Mouse (Mus musculus): ENCODE data around the gene Gm11985. TPM values are rescaled to one million over a fixed set of nuclear protein-coding genes. Genes with fewer than 3 reads are reported as not detected.
"Not testable (repeated sequence)": the region's sequence is repeated elsewhere in the genome, so short reads cannot be mapped to it uniquely, and the experiment has no call there.

The Gm11985 gene
- not detected for total RNA-seq (2018; cell fraction: chromatin; rRNA removed)
- not detected for total RNA-seq (2018; cell fraction: cytosol; rRNA removed)
- total RNA-seq (2018; cell fraction: nucleus; rRNA removed): not detected
- polyA plus RNA-seq (2018): not detected in 3 replicates

- H3K36me3 ChIP-seq (ENCODE audit: inconsistent target): no peaks in the 10 kb centered on the region
- no peak within 1 kb of the TSS for H3K4me3 ChIP-seq (ENCODE audit: inconsistent target)
- H3K27ac ChIP-seq: no peak within 1 kb of the TSS
- no peaks in the 10 kb centered on the region for H3K79me2 ChIP-seq (ENCODE audit: inconsistent target)
- 90% methylated on average over 13 of the region's 13 CpGs for WGBS (ENCODE audit: missing documents)
Measured at GRCm38 (mm10) chr11:7188469-7188868, at the start of gene Gm11985. Gm11985 (minus strand) TSS chr11:7188569.

GRCm38 (mm10) chr11:7237712-7238111 lies 49.3 kb upstream of the Gm11985 start:
- Histone ChIP-seq H3K79me2 (ENCODE audit: inconsistent target) (no peaks in the 10 kb centered on the region), H3K4me3 (ENCODE audit: inconsistent target) (no peak overlapping the region), H3K27ac (no peak overlapping the region), H3K36me3 (ENCODE audit: inconsistent target) (no peaks in the 10 kb centered on the region)
- WGBS (ENCODE audit: missing documents): 44% methylated on average over 6 of the region's 6 CpGs

DNA sequence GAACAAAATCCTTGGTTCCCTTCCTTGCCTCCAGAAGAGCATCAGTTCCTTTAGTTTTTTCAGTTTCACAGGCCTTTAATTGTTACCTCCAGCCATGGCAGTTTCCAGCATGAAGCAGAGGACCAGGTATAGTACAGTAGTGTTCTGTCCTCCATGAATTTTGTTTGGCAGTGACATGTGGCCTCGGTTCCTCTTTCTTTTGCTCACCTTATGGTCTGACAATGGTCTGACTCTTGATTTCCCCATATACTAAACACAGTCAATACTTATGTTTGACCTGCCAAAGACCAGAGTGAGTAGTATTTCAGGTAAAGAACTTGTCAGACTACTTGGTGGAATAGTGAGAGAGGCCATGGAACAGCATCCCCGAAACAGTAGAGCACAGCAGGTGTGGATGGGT lies 48.4 kb upstream of the Gm11985 start:
- H3K4me3 ChIP-seq (ENCODE audit: inconsistent target): no peak overlapping the region
- no peak overlapping the region for H3K27ac ChIP-seq
- no peaks in the 10 kb centered on the region for H3K79me2 ChIP-seq (ENCODE audit: inconsistent target)
- 87% methylated on average over 2 of the region's 2 CpGs for WGBS (ENCODE audit: missing documents)
- no peaks in the 10 kb centered on the region for H3K36me3 ChIP-seq (ENCODE audit: inconsistent target)

GRCm38 (mm10) chr11:7234981-7235609 lies 46.7 kb upstream of the Gm11985 start:
- no peak overlapping the region for H3K27ac ChIP-seq
- no peaks in the 10 kb centered on the region for H3K79me2 ChIP-seq (ENCODE audit: inconsistent target)
- 46% methylated on average over 3 of the region's 3 CpGs for WGBS (ENCODE audit: missing documents)
- H3K4me3 ChIP-seq (ENCODE audit: inconsistent target): no peak overlapping the region
- H3K36me3 ChIP-seq (ENCODE audit: inconsistent target): no peaks in the 10 kb centered on the region

DNA sequence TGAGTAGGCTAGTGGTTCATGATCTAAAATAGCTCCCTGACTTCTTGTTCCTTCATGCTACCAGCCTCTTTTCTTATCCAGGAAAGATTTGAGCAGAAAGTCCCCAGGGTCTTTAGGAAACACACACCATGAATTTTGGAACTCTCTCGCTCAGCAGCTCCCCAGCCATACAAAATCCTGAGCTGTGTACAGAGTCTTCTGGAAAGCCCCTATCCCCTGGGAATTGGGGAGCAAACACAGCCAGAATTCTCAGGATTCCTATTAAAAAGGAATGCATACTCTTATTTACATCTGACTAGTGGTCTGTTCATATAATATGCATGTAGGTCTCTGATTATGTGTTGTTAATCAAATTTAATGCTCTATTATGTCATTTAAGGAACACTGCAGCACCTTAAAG lies 46.1 kb upstream of the Gm11985 start:
- H3K79me2 ChIP-seq (ENCODE audit: inconsistent target): no peaks in the 10 kb centered on the region
- H3K36me3 ChIP-seq (ENCODE audit: inconsistent target): no peaks in the 10 kb centered on the region
- 83% methylated on average over 1 of the region's 1 CpGs for WGBS (ENCODE audit: missing documents)
- H3K4me3 ChIP-seq (ENCODE audit: inconsistent target): no peak overlapping the region
- H3K27ac ChIP-seq: no peak overlapping the region

DNA sequence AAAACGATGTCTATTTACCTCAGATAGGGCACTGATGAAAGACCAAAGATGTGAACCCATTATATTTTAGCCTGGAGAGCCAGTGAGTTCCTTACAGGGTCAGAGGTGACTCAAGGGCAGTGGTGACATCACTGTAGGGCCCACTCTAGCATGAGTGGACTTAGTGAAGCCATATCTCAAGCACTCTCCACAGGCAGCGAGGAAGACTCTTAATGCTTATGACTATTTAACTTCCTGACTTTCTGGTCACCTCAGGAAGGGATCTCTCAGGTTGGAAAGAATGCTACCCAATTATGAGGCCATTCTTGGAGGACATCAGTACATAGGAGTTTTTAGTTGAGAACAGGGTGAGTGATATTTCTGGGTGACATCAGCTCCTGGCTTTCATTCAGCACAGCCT lies 45.0 kb upstream of the Gm11985 start:
- H3K27ac ChIP-seq: no peak overlapping the region
- no peaks in the 10 kb centered on the region for H3K36me3 ChIP-seq (ENCODE audit: inconsistent target)
- H3K4me3 ChIP-seq (ENCODE audit: inconsistent target): no peak overlapping the region
- H3K79me2 ChIP-seq (ENCODE audit: inconsistent target): no peaks in the 10 kb centered on the region
- 84% methylated on average over 2 of the region's 2 CpGs for WGBS (ENCODE audit: missing documents)

GRCm38 (mm10) chr11:7231958-7232357 lies 43.6 kb upstream of the Gm11985 start:
- no peaks in the 10 kb centered on the region for H3K36me3 ChIP-seq (ENCODE audit: inconsistent target)
- WGBS (ENCODE audit: missing documents): 94% methylated on average over 4 of the region's 4 CpGs
- H3K79me2 ChIP-seq (ENCODE audit: inconsistent target): no peaks in the 10 kb centered on the region
- H3K4me3 ChIP-seq (ENCODE audit: inconsistent target): no peak overlapping the region
- no peak overlapping the region for H3K27ac ChIP-seq

DNA sequence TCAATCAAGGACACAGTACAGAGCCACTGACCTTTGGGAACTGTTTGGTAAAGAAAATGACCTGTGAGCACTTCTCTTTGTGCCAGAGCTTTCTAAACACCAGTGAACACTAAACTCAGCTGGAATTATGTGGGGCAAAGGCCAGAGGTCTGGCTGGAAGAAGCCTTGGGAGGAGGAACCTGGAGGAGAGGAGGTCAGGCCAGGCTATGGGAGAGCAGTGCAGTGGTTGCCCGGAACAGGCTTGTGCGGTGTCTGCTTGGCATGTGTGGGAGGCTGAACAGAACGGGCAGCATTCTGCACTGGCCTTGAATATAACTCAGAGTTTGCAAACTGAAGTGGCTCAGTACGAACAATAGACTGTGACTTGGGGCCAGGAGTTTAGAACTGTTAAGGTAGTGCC lies 41.6 kb upstream of the Gm11985 start:
- no peak overlapping the region for H3K4me3 ChIP-seq (ENCODE audit: inconsistent target)
- no peak overlapping the region for H3K27ac ChIP-seq
- no peaks in the 10 kb centered on the region for H3K36me3 ChIP-seq (ENCODE audit: inconsistent target)
- H3K79me2 ChIP-seq (ENCODE audit: inconsistent target): no peaks in the 10 kb centered on the region
- WGBS (ENCODE audit: missing documents): 86% methylated on average over 4 of the region's 4 CpGs

- H3K4me3 ChIP-seq (ENCODE audit: inconsistent target): no peak overlapping the region
- no peaks in the 10 kb centered on the region for H3K36me3 ChIP-seq (ENCODE audit: inconsistent target)
- no peak overlapping the region for H3K27ac ChIP-seq
- H3K79me2 ChIP-seq (ENCODE audit: inconsistent target): no peaks in the 10 kb centered on the region
- WGBS (ENCODE audit: missing documents): 85% methylated on average over 4 of the region's 4 CpGs
Measured at GRCm38 (mm10) chr11:7228107-7228506, 39.7 kb upstream of the Gm11985 start.

DNA sequence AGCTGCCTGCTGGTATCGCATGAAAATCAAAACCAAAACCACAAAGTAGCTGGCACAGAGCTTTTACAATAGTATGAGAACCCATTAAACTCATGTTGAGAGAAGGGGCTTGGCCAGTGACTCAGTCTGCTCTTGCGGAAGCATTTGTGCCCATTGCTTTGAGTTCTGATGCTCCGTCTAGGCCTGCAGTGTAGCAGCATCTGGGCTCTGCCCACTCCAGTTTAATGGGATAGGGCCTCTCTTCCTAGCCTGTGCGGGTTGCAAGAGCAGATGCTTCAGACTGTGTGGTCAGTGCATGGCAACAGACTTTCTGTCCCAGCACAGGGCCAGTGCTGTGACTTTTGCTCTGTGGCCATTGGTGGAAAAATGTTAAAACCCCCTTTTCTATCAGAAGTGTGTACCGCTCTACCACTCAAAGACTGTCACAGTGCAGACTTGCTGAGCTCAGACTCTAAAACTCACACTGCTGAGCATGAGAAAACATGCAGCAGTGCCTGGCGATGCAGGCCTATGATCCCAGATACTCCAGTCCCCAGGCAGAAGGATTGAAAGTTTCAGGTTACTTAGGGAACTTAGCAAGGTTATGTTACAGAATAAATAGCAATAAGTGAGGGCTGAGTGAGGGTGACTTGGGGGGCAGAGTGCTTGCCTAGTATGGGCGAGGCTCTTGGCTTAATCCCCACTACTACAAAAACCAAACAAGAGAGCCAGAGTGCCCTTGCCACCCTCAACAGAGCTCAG lies 38.6 kb upstream of the Gm11985 start:
- no peak overlapping the region for H3K27ac ChIP-seq
- 88% methylated on average over 7 of the region's 7 CpGs for WGBS (ENCODE audit: missing documents)
- no peaks in the 10 kb centered on the region for H3K79me2 ChIP-seq (ENCODE audit: inconsistent target)
- no peaks in the 10 kb centered on the region for H3K36me3 ChIP-seq (ENCODE audit: inconsistent target)
- H3K4me3 ChIP-seq (ENCODE audit: inconsistent target): no peak overlapping the region

- Histone ChIP-seq H3K27ac (no peak overlapping the region), H3K4me3 (ENCODE audit: inconsistent target) (no peak overlapping the region), H3K79me2 (ENCODE audit: inconsistent target) (no peaks in the 10 kb centered on the region), H3K36me3 (ENCODE audit: inconsistent target) (no peaks in the 10 kb centered on the region)
- WGBS (ENCODE audit: missing documents): 88% methylated on average over 2 of the region's 2 CpGs
Measured at GRCm38 (mm10) chr11:7226200-7226599, 37.8 kb upstream of the Gm11985 start.

DNA sequence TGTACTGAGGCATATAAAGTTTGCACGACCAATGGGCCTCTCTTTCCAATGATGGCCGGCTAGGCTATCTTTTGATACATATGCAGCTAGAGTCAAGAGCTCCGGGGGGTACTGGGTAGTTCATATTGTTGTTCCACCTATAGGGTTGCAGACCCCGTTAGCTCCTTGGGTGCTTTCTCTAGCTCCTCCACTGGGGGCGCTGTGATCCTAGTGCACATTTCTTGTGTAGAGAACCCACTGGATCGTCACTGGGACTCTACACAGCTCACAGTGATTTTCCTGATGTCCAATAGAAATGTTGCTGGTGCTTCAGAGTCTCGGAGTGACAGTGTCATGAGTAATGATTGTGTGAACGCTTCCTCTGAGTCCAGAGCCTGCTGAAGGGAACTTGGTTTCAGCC lies 33.5 kb upstream of the Gm11985 start:
- H3K27ac ChIP-seq; H3K79me2 ChIP-seq (ENCODE audit: inconsistent target); H3K36me3 ChIP-seq (ENCODE audit: inconsistent target); H3K4me3 ChIP-seq (ENCODE audit: inconsistent target): not testable (repeated sequence)
- 75% methylated on average over 8 of the region's 8 CpGs for WGBS (ENCODE audit: missing documents)

DNA sequence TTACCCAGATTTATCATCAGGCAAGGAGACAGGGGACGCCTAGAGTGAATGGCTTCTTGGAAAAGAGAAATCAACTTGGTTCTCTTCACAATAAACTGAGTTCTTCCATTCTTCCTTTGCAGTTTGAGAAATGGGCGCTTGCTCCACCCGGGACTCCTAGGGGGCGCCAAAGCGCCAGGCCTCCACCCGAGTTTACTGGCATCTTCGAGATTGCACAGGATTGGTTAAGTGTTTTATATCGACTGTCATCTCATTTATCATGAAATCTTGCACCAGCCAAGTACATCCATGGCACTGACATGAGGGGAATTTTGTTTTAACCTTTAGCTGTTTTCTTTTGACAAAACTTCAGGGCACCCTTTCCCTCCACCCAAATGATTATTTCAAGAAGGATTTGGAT lies 27.3 kb upstream of the Gm11985 start:
- 10% methylated on average over 8 of the region's 8 CpGs for WGBS (ENCODE audit: missing documents)
- Histone ChIP-seq H3K79me2 (ENCODE audit: inconsistent target) (no peaks in the 10 kb centered on the region), H3K27ac (no peak overlapping the region), H3K36me3 (ENCODE audit: inconsistent target) (no peaks in the 10 kb centered on the region), H3K4me3 (ENCODE audit: inconsistent target) (no peak overlapping the region)

- H3K27ac ChIP-seq: no peak overlapping the region
- no peaks in the 10 kb centered on the region for H3K79me2 ChIP-seq (ENCODE audit: inconsistent target)
- 3% methylated on average over 14 of the region's 14 CpGs for WGBS (ENCODE audit: missing documents)
- H3K4me3 ChIP-seq (ENCODE audit: inconsistent target): no peak overlapping the region
- H3K36me3 ChIP-seq (ENCODE audit: inconsistent target): no peaks in the 10 kb centered on the region
Measured at GRCm38 (mm10) chr11:7214761-7215160, 26.4 kb upstream of the Gm11985 start.

DNA sequence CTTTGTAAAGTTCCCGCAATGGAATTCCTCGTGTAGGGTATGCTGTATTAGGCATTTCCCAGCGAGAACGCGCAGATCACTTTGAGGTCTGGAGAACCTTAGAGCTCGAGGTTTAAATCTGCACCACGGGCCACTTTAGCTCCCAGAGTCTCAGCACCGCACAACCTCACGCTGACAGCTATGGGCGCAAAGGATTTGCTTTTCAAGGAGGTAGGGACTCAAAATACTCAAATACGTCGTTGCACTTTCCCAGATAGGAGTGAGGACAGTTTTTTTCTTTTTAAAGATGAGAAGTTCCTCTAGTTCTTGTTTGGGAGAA lies 25.9 kb upstream of the Gm11985 start:
- 4% methylated on average over 12 of the region's 12 CpGs for WGBS (ENCODE audit: missing documents)
- Histone ChIP-seq H3K4me3 (ENCODE audit: inconsistent target) (no peak overlapping the region), H3K27ac (no peak overlapping the region), H3K79me2 (ENCODE audit: inconsistent target) (no peaks in the 10 kb centered on the region), H3K36me3 (ENCODE audit: inconsistent target) (no peaks in the 10 kb centered on the region)

Measured in macrophage (primary cell).